Mouse (Mus musculus): Measurements from ENCODE around the gene Angpt4.

GRCm38 (mm10) chr2:151930389-151931074 is 19.5 kb downstream of the Angpt4 start:
- TF ChIP-seq CTCF (IDR thresholded peaks at IDR 0.05; ENCODE audit: low read depth, low read length) (peak; percentile 98), POLR2A (IDR thresholded peaks at IDR 0.05; ENCODE audit: insufficient read depth, low read length) (no peak)
